Mouse (Mus musculus): ENCODE measurements at regions not wholly inside any gene's neighbourhood (a gene's known extent, or its start where the extent isn't known, plus 50 kb on each side); places are given as distances from the start of the nearest gene placed in this dataset.
A peak's percentile ranks its signal among the peaks of the same experiment; 100 is the strongest.

- no peak for ATAC-seq (ENCODE audit: insufficient number of reproducible peaks, insufficient read depth, low FRiP score, low read depth)
- H3K36me3 ChIP-seq (ENCODE audit: control insufficient read depth, insufficient read depth, low read length): no peaks in the 10 kb centered on the region
- H3K4me2 ChIP-seq (ENCODE audit: low read length): peak overlapping the region; percentile 56
- no peaks in the 10 kb centered on the region for H3K27me3 ChIP-seq (ENCODE audit: control insufficient read depth, insufficient read depth, low read length)
- no peak overlapping the region for H3K4me3 ChIP-seq (ENCODE audit: control insufficient read depth in 1 of 2, insufficient read depth in 1 of 2, low read depth in 1 of 2, low read length in 2 of 2)
- WGBS: 21% methylated on average over 6 of the region's 6 CpGs
- no peak overlapping the region for H3K27ac ChIP-seq (replicated peaks in 1 of 2; ENCODE audit: control insufficient read depth in 1 of 2, insufficient read depth in 1 of 2, low read depth in 2 of 2, low read length in 2 of 2)
- no peak overlapping the region for H3K9ac ChIP-seq (ENCODE audit: low read length)
- no peaks in the 10 kb centered on the region for H3K9me3 ChIP-seq (ENCODE audit: control insufficient read depth, low read length)
- H3K4me1 ChIP-seq (ENCODE audit: control insufficient read depth in 2 of 2, insufficient read depth in 2 of 2, low read length in 2 of 2): peaks cover 12 to 13% of the 10 kb centered on the region in 2 experiments; a peak in 3 of 4 replicates
These were observed 87.0 kb upstream of the Gm11983 start for GRCm38 (mm10) chr11:6924476-6924875.

DNA sequence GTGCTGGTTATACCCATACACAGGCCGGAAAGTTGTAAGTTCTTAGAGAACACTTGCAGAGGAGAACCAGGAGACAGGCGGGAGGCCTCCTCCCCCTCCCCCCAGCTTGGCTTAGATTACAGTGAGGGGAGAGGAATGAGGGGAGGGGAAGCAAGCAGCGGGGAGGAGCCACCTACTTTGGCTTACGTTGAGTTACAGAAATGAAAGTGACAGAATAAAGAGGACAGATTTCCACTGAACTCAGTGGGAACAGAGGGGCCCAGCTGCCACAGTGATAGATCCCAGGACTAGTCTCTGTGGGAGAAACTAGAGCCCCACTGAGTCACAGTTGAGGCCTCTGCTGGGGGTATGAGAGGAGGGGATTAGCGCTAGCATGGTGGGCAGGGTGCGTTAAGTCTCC, 86.5 kb upstream of the Gm11983 start:
- Histone ChIP-seq H3K4me2 (ENCODE audit: low read length) (peak overlapping the region; percentile 56), H3K27ac (replicated peaks in 1 of 2; ENCODE audit: control insufficient read depth in 1 of 2, insufficient read depth in 1 of 2, low read depth in 2 of 2, low read length in 2 of 2) (no peak overlapping the region), H3K9ac (ENCODE audit: low read length) (peak overlapping the region; percentile 44), H3K4me3 (ENCODE audit: control insufficient read depth in 1 of 2, insufficient read depth in 1 of 2, low read depth in 1 of 2, low read length in 2 of 2) (peak overlapping the region; percentile 23 to 24), H3K4me1 (ENCODE audit: control insufficient read depth in 2 of 2, insufficient read depth in 2 of 2, low read length in 2 of 2) (peaks cover 12 to 13% of the 10 kb centered on the region in 2 experiments; a peak in 3 of 4 replicates), H3K9me3 (ENCODE audit: control insufficient read depth, low read length) (no peaks in the 10 kb centered on the region), H3K36me3 (ENCODE audit: control insufficient read depth, insufficient read depth, low read length) (no peaks in the 10 kb centered on the region), H3K27me3 (ENCODE audit: control insufficient read depth, insufficient read depth, low read length) (no peaks in the 10 kb centered on the region)
- ATAC-seq (ENCODE audit: insufficient number of reproducible peaks, insufficient read depth, low FRiP score, low read depth): peak; percentile 35; the same call in 1 of the 2 replicates
- 9% methylated on average over 6 of the region's 6 CpGs for WGBS

- peaks cover under 1 to 2% of the 10 kb centered on the region in 2 experiments; a peak in 2 of 4 replicates for H3K4me1 ChIP-seq (ENCODE audit: control insufficient read depth in 2 of 2, insufficient read depth in 2 of 2, low read length in 2 of 2)
- 86% methylated on average over 1 of the region's 1 CpGs for WGBS
- no peaks in the 10 kb centered on the region for H3K36me3 ChIP-seq (ENCODE audit: control insufficient read depth, insufficient read depth, low read length)
- no peak for ATAC-seq (ENCODE audit: insufficient number of reproducible peaks, insufficient read depth, low FRiP score, low read depth)
- H3K27me3 ChIP-seq (ENCODE audit: control insufficient read depth, insufficient read depth, low read length): no peaks in the 10 kb centered on the region
- H3K27ac ChIP-seq (replicated peaks in 1 of 2; ENCODE audit: control insufficient read depth in 1 of 2, insufficient read depth in 1 of 2, low read depth in 2 of 2, low read length in 2 of 2): no peak overlapping the region
- H3K4me3 ChIP-seq (ENCODE audit: control insufficient read depth in 1 of 2, insufficient read depth in 1 of 2, low read depth in 1 of 2, low read length in 2 of 2): no peak overlapping the region
- no peak overlapping the region for H3K9ac ChIP-seq (ENCODE audit: low read length)
- H3K4me2 ChIP-seq (ENCODE audit: low read length): no peak overlapping the region
- H3K9me3 ChIP-seq (ENCODE audit: control insufficient read depth, low read length): peaks cover 4% of the 10 kb centered on the region; the same call in 1 of the 2 replicates
These were observed 81.1 kb upstream of the Gm11983 start for GRCm38 (mm10) chr11:6918546-6918945.

DNA sequence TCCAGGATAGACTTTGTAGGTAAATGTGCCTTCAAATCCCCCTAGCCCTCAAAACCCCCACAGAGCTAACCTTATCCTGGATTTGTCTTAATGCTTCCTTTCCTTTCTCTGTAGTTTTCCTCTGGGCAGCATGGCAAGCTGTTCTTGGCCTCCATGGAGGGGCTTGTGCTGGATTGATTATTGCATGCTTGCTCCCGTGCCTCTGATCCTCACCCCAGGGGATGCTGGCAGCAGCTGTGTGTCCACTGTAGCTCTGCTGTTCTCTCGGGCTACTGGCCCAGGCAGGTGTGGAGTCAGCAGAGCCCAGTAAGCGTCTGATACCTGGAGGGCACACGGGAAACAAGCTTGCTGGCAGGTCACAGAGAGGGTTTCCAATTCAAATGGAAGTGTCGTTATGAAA, 68.2 kb upstream of the Gm11983 start:
- Histone ChIP-seq H3K9me3 (ENCODE audit: control insufficient read depth, low read length) (no peaks in the 10 kb centered on the region), H3K27ac (replicated peaks in 1 of 2; ENCODE audit: control insufficient read depth in 1 of 2, insufficient read depth in 1 of 2, low read depth in 2 of 2, low read length in 2 of 2) (no peak overlapping the region), H3K4me1 (ENCODE audit: control insufficient read depth in 2 of 2, insufficient read depth in 2 of 2, low read length in 2 of 2) (peaks cover 0 to 2% of the 10 kb centered on the region in 2 experiments; a peak in 3 of 4 replicates), H3K4me2 (ENCODE audit: low read length) (no peak overlapping the region), H3K9ac (ENCODE audit: low read length) (no peak overlapping the region), H3K36me3 (ENCODE audit: control insufficient read depth, insufficient read depth, low read length) (no peaks in the 10 kb centered on the region), H3K4me3 (ENCODE audit: control insufficient read depth in 1 of 2, insufficient read depth in 1 of 2, low read depth in 1 of 2, low read length in 2 of 2) (no peak overlapping the region), H3K27me3 (ENCODE audit: control insufficient read depth, insufficient read depth, low read length) (no peaks in the 10 kb centered on the region; the same call in 1 of the 2 replicates)
- 45% methylated on average over 5 of the region's 5 CpGs for WGBS
- ATAC-seq (ENCODE audit: insufficient number of reproducible peaks, insufficient read depth, low FRiP score, low read depth): no peak

GRCm38 (mm10) chr11:6902991-6903390, 65.5 kb upstream of the Gm11983 start:
- Histone ChIP-seq H3K27me3 (ENCODE audit: control insufficient read depth, insufficient read depth, low read length) (no peaks in the 10 kb centered on the region; the same call in 1 of the 2 replicates), H3K9ac (ENCODE audit: low read length) (no peak overlapping the region), H3K27ac (replicated peaks in 1 of 2; ENCODE audit: control insufficient read depth in 1 of 2, insufficient read depth in 1 of 2, low read depth in 2 of 2, low read length in 2 of 2) (no peak overlapping the region), H3K36me3 (ENCODE audit: control insufficient read depth, insufficient read depth, low read length) (no peaks in the 10 kb centered on the region), H3K9me3 (ENCODE audit: control insufficient read depth, low read length) (no peaks in the 10 kb centered on the region), H3K4me3 (ENCODE audit: control insufficient read depth in 1 of 2, insufficient read depth in 1 of 2, low read depth in 1 of 2, low read length in 2 of 2) (no peak overlapping the region), H3K4me2 (ENCODE audit: low read length) (no peak overlapping the region), H3K4me1 (ENCODE audit: control insufficient read depth in 2 of 2, insufficient read depth in 2 of 2, low read length in 2 of 2) (peaks cover 0 to 2% of the 10 kb centered on the region in 2 experiments; a peak in 3 of 4 replicates)
- 79% methylated on average over 3 of the region's 3 CpGs for WGBS
- ATAC-seq (ENCODE audit: insufficient number of reproducible peaks, insufficient read depth, low FRiP score, low read depth): no peak

GRCm38 (mm10) chr11:6902271-6902670, 64.8 kb upstream of the Gm11983 start:
- H3K27me3 ChIP-seq (ENCODE audit: control insufficient read depth, insufficient read depth, low read length): no peaks in the 10 kb centered on the region; the same call in 1 of the 2 replicates

DNA sequence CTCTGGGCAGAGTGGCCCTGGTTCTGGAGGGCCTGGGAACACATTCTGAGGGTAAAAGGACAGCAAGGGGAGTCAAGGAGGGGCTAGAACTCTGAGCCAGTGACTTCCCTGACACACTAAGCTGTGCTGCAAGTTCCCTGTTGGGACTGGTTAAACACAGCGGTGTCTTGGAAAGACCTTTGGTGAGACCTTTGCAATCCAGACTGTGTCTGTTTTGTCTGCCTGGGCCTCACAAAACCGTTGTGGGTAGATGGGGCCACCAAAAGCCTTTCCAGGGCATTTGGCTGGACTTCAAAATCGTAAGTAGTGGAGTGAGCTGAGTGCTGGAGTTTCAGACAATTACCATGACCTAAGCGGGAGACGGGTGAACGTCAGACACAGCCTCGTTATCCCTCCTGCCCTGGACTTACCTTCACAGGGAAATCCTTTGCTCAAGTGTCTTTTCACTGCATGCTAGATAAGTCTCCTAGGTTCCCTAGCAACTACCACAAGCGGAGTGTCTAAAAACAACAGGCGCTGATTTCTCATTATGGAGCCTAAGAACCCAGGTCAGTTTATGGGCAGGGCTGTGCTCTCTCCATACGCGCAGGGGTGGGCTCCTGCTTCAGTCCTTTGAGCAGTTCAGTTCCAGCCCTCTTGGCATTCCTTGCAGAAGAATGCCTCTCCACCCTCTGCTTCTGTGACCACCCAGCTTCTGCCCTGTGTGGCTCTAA, 63.5 kb upstream of the Gm11983 start:
- 26% methylated on average over 11 of the region's 11 CpGs for WGBS
- peaks cover 0 to 2% of the 10 kb centered on the region in 2 experiments; a peak in 3 of 4 replicates for H3K4me1 ChIP-seq (ENCODE audit: control insufficient read depth in 2 of 2, insufficient read depth in 2 of 2, low read length in 2 of 2)
- H3K9ac ChIP-seq (ENCODE audit: low read length): no peak overlapping the region
- H3K27me3 ChIP-seq (ENCODE audit: control insufficient read depth, insufficient read depth, low read length): no peaks in the 10 kb centered on the region; the same call in 1 of the 2 replicates
- H3K36me3 ChIP-seq (ENCODE audit: control insufficient read depth, insufficient read depth, low read length): no peaks in the 10 kb centered on the region
- H3K9me3 ChIP-seq (ENCODE audit: control insufficient read depth, low read length): no peaks in the 10 kb centered on the region
- H3K4me3 ChIP-seq (ENCODE audit: control insufficient read depth in 1 of 2, insufficient read depth in 1 of 2, low read depth in 1 of 2, low read length in 2 of 2): no peak overlapping the region
- peak overlapping the region; percentile 29 for H3K4me2 ChIP-seq (ENCODE audit: low read length)
- H3K27ac ChIP-seq (replicated peaks in 1 of 2; ENCODE audit: control insufficient read depth in 1 of 2, insufficient read depth in 1 of 2, low read depth in 2 of 2, low read length in 2 of 2): no peak overlapping the region
- ATAC-seq (ENCODE audit: insufficient number of reproducible peaks, insufficient read depth, low FRiP score, low read depth): no peak

More at GRCm38 (mm10) chr11:6902271-6902670, 64.8 kb upstream of the Gm11983 start:
- H3K4me1 ChIP-seq (ENCODE audit: control insufficient read depth in 2 of 2, insufficient read depth in 2 of 2, low read length in 2 of 2): peaks cover 0 to 2% of the 10 kb centered on the region in 2 experiments; a peak in 3 of 4 replicates
- H3K9me3 ChIP-seq (ENCODE audit: control insufficient read depth, low read length): no peaks in the 10 kb centered on the region
- H3K9ac ChIP-seq (ENCODE audit: low read length): no peak overlapping the region
- no peak overlapping the region for H3K4me2 ChIP-seq (ENCODE audit: low read length)
- no peak for ATAC-seq (ENCODE audit: insufficient number of reproducible peaks, insufficient read depth, low FRiP score, low read depth)
- WGBS: 67% methylated on average over 3 of the region's 3 CpGs
- H3K36me3 ChIP-seq (ENCODE audit: control insufficient read depth, insufficient read depth, low read length): no peaks in the 10 kb centered on the region
- H3K4me3 ChIP-seq (ENCODE audit: control insufficient read depth in 1 of 2, insufficient read depth in 1 of 2, low read depth in 1 of 2, low read length in 2 of 2): no peak overlapping the region
- H3K27ac ChIP-seq (replicated peaks in 1 of 2; ENCODE audit: control insufficient read depth in 1 of 2, insufficient read depth in 1 of 2, low read depth in 2 of 2, low read length in 2 of 2): no peak overlapping the region

Measured in heart, embryonic 14.5 days (tissue).